Mouse (Mus musculus) liver, embryonic 15.5 days (tissue): ENCODE data around the gene Tuba1b. TPM values are rescaled to one million over a fixed set of nuclear protein-coding genes. Genes with fewer than 3 reads are reported as not detected.
"Not testable (repeated sequence)": the region's sequence is repeated elsewhere in the genome, so short reads cannot be mapped to it uniquely, and the experiment has no call there.

Experiments
- ATAC-seq: fragments of 200-750 bp; cut with Nextera tagmentation; 2 replicates; pipeline ENCODE4 v1.8.0; 2017; ENCODE audit warnings: moderate number of reproducible peaks, mild to moderate bottlenecking, moderate library complexity; ENCODE audit not compliant: insufficient read depth
- H3K27ac ChIP-seq: fragments of 300-500 bp; sonication (generic); replicated peaks from 2 replicates; pipeline ENCODE4 v1.5.1; 2015; ENCODE audit warnings: mild to moderate bottlenecking, inconsistent platforms
- H3K27me3 ChIP-seq: fragments of 300-500 bp; sonication (generic); 2 replicates; pipeline ENCODE4 v1.6.1; 2015; ENCODE audit warnings: mild to moderate bottlenecking, inconsistent platforms
- H3K36me3 ChIP-seq: fragments of 300-500 bp; sonication (generic); replicated peaks from 2 replicates; pipeline ENCODE4 v1.6.1; 2015; ENCODE audit warnings: moderate library complexity, mild to moderate bottlenecking, inconsistent platforms
- H3K4me1 ChIP-seq: fragments of 300-500 bp; sonication (generic); replicated peaks from 2 replicates; pipeline ENCODE4 v1.6.1; 2015; ENCODE audit warnings: inconsistent platforms
- H3K4me2 ChIP-seq: fragments of 300-500 bp; sonication (generic); 2 replicates; pipeline ENCODE4 v1.6.1; 2015; ENCODE audit warnings: moderate library complexity, mild to moderate bottlenecking, inconsistent platforms
- H3K4me3 ChIP-seq: fragments of 300-500 bp; sonication (generic); replicated peaks from 2 replicates; pipeline ENCODE4 v1.5.1; 2015; ENCODE audit warnings: mild to moderate bottlenecking, inconsistent platforms
- H3K9ac ChIP-seq: fragments of 300-500 bp; sonication (generic); 2 replicates; pipeline ENCODE4 v1.6.1; 2015; ENCODE audit warnings: moderate library complexity, mild to moderate bottlenecking, inconsistent platforms
- H3K9me3 ChIP-seq: fragments of 300-500 bp; sonication (generic); replicated peaks from 2 replicates; pipeline ENCODE4 v1.6.1; 2016; ENCODE audit warnings: inconsistent platforms
- WGBS: fragments of 180-500 bp; shearing (Covaris S2); methylation state at CpG from one replicate; pipeline ENCODE4 v1.1.7; 2015; ENCODE audit warnings: mixed read lengths; ENCODE audit not compliant: insufficient replicate concordance; 5-methylcytosine and 5-hydroxymethylcytosine counted together
- polyA plus RNA-seq: library from polyadenylated mRNA; unstranded; fragments of >200 nt; fragmentation: Nextera tagmentation; extraction: Ambion mirVana; gene quantifications from 2 replicates; pipeline ENCODE4 v1.2.1, GENCODE M21; 2015

Tuba1b gene
- 1,053 and 1,106 TPM in 2 replicates for polyA plus RNA-seq

DNA sequence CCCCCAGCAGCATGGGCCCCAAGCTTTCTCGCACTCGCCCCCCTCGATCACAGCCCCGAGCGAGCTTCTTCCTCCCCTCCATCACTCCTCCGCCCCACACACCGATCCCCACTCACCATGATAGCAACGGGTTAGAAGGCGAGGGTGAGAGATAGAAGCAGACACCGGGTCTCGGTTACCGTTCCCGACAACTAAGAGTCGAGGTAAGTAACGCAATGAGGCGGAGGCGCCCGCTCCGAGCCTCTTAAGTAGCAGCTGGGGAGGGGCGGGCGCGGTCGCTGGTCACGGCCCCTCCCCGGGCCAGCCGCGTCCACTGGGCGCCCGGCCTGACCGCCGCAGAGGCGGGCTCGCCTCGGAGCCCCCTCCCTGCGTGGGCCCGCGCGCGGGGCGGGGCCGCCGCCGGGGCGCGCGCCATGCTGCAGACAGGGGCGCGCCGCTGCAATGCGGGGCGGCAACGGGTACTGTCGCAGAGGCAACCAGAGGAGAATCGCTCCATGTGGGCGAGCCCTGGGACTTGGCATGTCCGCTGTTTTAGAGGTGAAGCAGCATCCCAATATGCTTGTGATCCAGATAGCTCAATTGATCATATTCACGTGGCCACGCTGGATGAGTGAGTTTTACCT is at the start of gene Tuba1b:
Gene Tuba1b, minus strand, starts transcription at position 349 of the 623 bp plus-strand sequence.
- Histone ChIP-seq H3K27ac (peak within 1 kb of the TSS; percentile 98), H3K9ac (peak within 1 kb of the TSS; percentile 93), H3K4me2 (peak within 1 kb of the TSS; percentile 94), H3K4me1 (peaks cover 33% of the 10 kb centered on the region), H3K4me3 (peak within 1 kb of the TSS; percentile 91), H3K36me3 (peaks cover 23% of the 10 kb centered on the region), H3K27me3 (no peaks in the 10 kb centered on the region), H3K9me3 (no peaks in the 10 kb centered on the region)
- ATAC-seq = peak; percentile 94
- WGBS = under 1% methylated on average over 58 of the region's 58 CpGs

DNA sequence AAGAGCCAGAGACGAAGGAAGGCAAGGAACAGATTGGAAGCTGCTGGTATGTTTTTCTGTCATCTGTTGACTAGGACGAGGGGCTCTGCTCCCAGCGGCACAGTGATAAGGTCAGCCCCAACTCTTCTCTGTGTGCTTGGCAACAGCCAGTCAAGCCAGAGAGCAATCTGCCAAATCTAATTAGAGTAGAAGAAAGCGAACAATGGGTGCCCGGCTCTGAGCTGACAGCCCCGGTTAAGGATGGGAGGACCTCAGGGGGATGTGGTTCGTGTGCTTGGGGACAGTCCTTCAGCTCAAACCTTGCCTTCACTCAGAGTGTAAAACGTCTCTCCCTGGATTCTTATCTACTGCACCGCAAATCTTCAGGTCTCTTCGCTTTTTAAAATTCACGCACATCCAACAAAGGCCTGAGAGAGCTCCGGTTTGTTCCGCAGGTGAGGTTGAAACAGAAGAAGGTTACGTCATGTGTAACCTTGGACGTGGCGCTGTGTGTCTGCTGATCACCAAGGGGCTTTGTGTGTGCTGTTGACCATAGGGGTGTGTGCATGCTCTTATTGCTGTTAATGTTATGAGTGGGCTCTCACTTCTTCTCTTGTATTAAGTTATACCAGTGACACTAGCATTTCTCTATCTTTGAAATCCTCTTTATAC is 49.2 kb upstream of the Tuba1b start:
- WGBS = 49% methylated on average over 16 of the region's 16 CpGs
- ATAC-seq = no peak
- H3K4me2 ChIP-seq = no peak overlapping the region

DNA sequence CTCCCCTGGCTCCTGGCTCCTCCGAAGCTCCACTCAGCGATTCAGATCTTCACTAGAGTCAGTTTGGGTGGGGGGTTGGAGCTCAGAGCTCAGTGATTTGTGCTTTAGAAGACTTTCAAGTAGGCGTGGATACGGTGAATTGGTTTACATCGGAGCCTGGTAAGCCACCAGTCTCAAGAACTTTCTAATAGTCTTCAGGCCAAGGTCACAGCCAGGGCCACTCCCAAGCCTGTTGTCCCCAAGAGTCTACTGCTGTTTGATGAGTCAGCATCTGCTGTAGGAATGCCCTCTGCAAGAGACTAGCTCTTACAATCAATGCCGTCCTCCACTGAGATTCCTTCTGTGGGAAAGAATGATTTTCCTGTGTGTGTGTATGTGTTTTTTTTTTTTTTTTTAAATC is 47.7 kb upstream of the Tuba1b start:
- Histone ChIP-seq H3K9me3 (no peaks in the 10 kb centered on the region), H3K9ac (no peak overlapping the region), H3K36me3 (no peaks in the 10 kb centered on the region), H3K27ac (no peak overlapping the region), H3K4me3 (no peak overlapping the region), H3K4me1 (peaks cover 27% of the 10 kb centered on the region), H3K4me2 (no peak overlapping the region), H3K27me3 (peaks cover 13% of the 10 kb centered on the region; the same call in 1 of the 2 replicates)
- 66% methylated on average over 6 of the region's 6 CpGs for WGBS
- ATAC-seq = no peak

More for the DNA sequence above, 49.2 kb upstream of the Tuba1b start:
- peaks cover 10% of the 10 kb centered on the region; the same call in 1 of the 2 replicates for H3K27me3 ChIP-seq
- H3K9me3 ChIP-seq = no peaks in the 10 kb centered on the region
- no peak overlapping the region for H3K4me3 ChIP-seq
- no peak overlapping the region for H3K9ac ChIP-seq
- peaks cover 30% of the 10 kb centered on the region for H3K4me1 ChIP-seq
- H3K27ac ChIP-seq = no peak overlapping the region
- H3K36me3 ChIP-seq = no peaks in the 10 kb centered on the region

DNA sequence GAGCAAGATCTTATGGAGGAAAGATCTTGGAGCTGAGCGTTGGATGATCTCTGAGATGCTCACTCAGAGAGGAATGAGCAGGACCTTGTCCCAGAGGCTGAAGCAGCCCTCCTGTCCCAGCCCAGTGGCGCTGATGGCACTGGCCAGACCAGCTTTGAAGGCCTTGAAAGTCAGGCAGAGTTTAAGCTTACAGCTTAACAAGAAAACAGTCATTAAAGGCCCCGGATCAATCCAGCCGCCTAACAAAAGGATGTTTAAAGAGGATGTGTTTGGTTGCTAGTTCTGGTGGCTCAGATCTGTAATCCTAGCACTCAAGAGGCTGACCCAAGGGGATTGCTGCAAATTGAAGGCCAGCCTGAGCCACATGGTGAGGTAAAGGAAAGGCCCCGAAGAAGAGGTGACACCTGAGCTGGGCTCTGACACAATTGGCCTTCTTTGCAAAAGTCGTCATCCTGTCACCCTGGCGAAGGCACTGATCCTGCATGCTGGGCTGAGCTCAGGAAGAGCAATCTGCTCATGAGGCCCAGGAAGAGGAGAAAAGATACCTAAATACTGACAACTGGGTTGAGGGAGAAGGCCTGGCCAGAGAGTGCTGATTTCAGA is 45.7 kb upstream of the Tuba1b start:
- no peak overlapping the region for H3K27ac ChIP-seq
- H3K4me1 ChIP-seq = peaks cover 15% of the 10 kb centered on the region
- H3K9me3 ChIP-seq = no peaks in the 10 kb centered on the region
- H3K4me2 ChIP-seq = no peak overlapping the region
- H3K36me3 ChIP-seq = no peaks in the 10 kb centered on the region
- H3K9ac ChIP-seq = no peak overlapping the region
- H3K27me3 ChIP-seq = peaks cover 14% of the 10 kb centered on the region; the same call in 1 of the 2 replicates
- WGBS = 59% methylated on average over 7 of the region's 7 CpGs
- no peak overlapping the region for H3K4me3 ChIP-seq
- no peak for ATAC-seq

DNA sequence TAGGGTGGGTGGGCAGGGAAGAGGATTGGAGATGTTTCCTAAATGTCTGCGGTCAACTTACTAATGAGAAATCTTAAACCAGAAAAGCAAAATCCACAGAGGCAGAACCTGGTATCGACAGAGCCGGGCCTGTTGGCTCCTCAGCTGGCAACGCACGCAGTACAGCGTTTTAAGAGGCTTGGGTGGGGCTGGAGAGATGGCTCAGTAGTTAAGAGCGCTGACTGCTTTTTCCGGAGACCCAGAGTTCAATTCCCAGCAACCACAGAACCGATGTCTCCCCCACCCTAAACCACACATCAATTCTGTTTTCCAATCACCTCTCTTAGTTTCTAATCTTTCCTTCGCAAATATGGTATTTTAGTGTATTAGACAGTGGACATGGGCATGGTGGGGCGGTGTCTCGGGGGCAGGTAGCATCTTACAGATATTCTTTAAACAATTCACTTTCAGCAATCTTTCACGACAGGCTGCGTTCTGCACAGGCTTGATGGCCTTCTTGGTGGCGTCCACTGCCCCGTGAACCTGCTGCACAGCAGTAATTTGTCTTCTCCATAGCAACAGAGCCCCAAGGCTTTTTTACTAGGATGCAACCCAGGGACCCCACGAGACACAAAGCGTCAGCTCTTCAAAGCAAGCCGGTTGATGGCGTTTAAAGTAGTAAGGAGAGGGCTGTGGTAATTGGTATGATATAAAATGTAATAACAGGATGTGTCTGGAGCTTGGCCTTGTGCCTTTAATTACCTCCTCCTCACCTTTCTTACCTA is 44.2 kb upstream of the Tuba1b start:
- H3K4me2 ChIP-seq = no peak overlapping the region
- H3K27ac ChIP-seq = no peak overlapping the region
- WGBS = 62% methylated on average over 20 of the region's 20 CpGs
- no peak overlapping the region for H3K4me3 ChIP-seq
- no peaks in the 10 kb centered on the region for H3K9me3 ChIP-seq
- no peak for ATAC-seq
- H3K27me3 ChIP-seq = peaks cover 14% of the 10 kb centered on the region; the same call in 1 of the 2 replicates
- H3K9ac ChIP-seq = no peak overlapping the region
- H3K36me3 ChIP-seq = no peaks in the 10 kb centered on the region
- H3K4me1 ChIP-seq = peaks cover 7% of the 10 kb centered on the region; the same call in 1 of the 2 replicates

DNA sequence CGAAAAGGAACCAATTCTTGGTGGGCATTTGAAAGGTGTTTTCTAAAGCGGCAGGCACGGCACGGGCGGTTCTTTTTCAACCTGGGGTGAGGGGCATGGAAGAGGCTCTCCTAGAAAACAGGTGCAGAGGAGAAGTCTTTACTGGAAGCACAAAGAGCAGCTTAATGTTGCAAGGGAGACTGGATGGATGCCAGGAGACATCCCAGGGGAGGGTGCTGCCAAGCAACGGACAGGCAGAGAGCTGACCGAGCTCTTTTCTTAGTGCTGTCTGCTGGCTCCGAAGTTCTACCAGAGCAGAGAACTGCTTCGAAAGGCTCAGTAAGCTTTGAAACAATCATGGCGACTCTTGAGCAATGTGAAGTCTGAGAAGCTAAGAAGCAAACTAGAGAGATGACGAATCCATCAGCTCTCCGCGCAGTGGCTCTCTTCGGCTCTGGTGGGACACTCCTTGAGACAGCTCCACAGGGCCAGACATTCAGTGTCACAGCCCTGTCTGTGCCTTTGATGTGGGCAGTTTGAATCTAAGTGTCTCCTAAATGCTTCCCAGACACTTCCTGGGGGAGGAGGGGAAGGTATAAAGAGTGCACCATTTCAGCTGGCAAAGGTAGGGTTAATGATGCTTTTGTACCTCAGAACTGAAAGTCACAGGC is 43.5 kb upstream of the Tuba1b start:
- Histone ChIP-seq H3K9ac (no peak overlapping the region), H3K4me3 (no peak overlapping the region), H3K4me1 (no peaks in the 10 kb centered on the region), H3K9me3 (no peaks in the 10 kb centered on the region), H3K4me2 (no peak overlapping the region), H3K27ac (no peak overlapping the region), H3K36me3 (no peaks in the 10 kb centered on the region), H3K27me3 (peaks cover 14% of the 10 kb centered on the region; the same call in 1 of the 2 replicates)
- 77% methylated on average over 14 of the region's 14 CpGs for WGBS
- no peak for ATAC-seq

DNA sequence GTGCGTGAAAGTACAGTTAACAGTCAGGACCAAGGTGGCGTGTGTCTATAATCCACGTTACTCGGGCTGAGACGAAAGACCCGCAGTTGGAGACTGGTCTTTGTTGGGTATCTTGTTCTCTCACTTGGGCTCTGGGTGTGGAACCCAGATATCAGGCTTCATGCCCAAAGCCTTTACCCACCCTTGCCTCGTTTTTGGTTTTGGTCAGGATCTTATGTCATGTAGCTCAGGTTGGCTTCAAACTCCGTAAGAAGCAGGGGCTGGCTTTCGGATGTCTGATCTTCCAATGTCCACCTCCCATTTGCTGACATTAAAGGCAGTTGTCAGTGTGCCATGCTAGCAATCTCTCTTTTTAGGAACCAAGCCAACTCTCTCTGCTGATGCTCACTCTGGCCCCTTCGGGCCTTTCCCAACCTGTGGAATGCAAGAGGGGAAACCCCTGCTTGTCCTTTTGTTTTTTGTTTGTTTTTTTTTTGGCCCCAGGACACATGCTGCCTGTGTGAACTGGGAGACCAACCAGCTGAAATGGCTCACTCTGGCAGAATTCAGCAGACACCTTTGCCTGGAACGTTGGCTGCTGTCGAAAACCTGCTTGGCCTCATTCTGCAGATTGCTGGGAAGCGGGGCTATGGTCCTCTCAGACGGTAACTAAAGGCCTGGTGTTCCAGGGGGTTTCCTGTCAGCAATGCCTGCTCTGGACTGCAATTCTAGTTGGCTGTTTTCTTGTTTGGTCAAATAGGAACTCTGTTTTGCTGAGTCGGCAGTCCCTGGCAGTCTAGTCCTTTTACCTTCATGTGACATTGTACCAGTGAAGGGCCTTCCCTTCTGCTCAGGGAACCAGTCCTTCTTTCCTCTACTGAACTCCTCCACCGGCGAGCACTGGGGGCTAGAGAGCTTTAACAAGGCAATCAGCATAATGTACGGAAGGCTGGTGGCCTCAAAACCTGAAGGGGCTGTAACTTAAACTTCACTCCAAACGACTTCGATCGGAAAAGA is 42.7 kb upstream of the Tuba1b start:
- Histone ChIP-seq H3K36me3 (no peaks in the 10 kb centered on the region), H3K9ac (no peak overlapping the region), H3K27me3 (peaks cover 14% of the 10 kb centered on the region; the same call in 1 of the 2 replicates), H3K4me1 (no peaks in the 10 kb centered on the region), H3K27ac (no peak overlapping the region), H3K4me2 (no peak overlapping the region), H3K4me3 (no peak overlapping the region), H3K9me3 (no peaks in the 10 kb centered on the region)
- ATAC-seq = no peak
- 70% methylated on average over 21 of the region's 21 CpGs for WGBS

DNA sequence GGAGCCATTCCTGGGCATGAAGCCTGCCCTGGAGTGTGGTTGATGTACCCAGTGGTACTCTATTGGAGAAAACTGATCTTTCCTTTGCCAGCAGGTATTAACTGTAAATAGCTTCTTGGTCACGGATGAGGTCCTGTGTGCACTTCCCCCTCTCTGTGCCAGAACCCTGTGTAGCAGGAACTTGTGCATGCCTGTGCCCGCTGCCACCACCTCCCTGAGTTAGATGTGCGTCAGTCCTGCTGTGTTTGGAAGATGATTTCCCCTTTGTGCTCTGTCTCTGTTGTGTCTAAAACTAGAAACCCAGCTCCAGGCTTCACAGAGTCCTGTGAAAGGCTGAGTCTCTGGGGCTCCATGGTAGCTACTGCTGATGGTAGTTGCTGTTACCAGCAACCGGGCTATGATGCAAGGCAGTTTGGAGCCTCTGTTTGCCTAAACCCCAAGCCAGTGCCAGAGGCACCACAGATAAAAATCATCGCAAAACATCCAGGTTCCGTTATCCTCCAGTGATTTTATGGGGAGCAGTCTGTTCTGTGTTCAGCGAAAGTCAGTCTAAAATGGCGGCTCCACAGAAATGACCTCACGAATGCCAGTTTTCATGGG is 38.8 kb upstream of the Tuba1b start:
- Histone ChIP-seq H3K9me3 (no peaks in the 10 kb centered on the region), H3K27me3 (peaks cover 6% of the 10 kb centered on the region; the same call in 1 of the 2 replicates)

DNA sequence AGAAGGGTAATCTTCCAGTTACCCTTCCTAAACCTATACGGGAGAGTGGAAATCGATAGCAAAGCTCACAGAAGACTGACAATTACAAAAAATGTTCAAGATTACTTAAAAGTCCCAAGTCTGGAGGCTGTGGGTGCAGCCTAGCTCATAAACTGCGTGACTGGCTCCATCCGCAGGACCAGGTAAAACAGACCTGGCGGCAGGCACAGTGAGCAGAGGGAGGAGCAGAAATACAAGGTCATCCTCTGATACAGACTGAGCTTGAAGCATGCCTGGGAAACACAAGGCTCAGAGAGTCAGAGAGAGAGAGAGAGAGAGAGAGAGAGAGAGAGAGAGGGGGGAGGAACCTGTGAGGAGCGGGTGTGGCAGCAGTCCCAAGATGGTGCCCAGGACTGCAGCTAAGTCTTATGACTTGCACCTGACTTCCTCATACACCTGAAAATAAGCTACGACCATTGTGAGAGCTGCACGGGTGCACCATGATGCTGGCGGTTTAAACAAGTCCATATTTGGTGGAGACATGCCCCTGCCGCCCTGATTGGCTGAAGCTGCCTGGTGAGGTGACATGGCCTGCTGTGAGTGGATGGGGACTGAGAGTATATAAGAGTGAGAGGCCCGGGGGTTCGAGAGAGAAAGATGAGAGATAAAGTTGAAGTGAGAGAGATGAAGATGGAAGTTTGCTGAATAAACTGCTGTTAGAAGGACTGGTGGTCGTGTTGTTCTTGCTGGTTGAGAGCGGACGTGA is 37.4 kb upstream of the Tuba1b start:
- not testable (repeated sequence) for H3K9me3 ChIP-seq, H3K4me2 ChIP-seq, H3K9ac ChIP-seq, H3K4me3 ChIP-seq, H3K36me3 ChIP-seq, H3K27me3 ChIP-seq, ATAC-seq, H3K4me1 ChIP-seq, H3K27ac ChIP-seq
- WGBS = 58% methylated on average over 15 of the region's 15 CpGs

More for the DNA sequence above, 38.8 kb upstream of the Tuba1b start:
- 74% methylated on average over 9 of the region's 9 CpGs for WGBS
- H3K36me3 ChIP-seq = no peaks in the 10 kb centered on the region
- no peak overlapping the region for H3K27ac ChIP-seq
- no peak overlapping the region for H3K4me2 ChIP-seq
- H3K4me3 ChIP-seq = no peak overlapping the region
- H3K9ac ChIP-seq = no peak overlapping the region
- no peak for ATAC-seq
- H3K4me1 ChIP-seq = peaks cover 9% of the 10 kb centered on the region; the same call in 1 of the 2 replicates
